Mouse (Mus musculus): ENCODE data around the gene Fkbp9.

GRCm38 (mm10) chr6:56854803-56855202 lies 22.9 kb downstream of the Fkbp9 start:
- TF ChIP-seq CTCF (IDR thresholded peaks at IDR 0.05; ENCODE audit: control insufficient read depth, insufficient read depth, insufficient replicate concordance, low read depth, low read length) (no peak), POLR2A (IDR thresholded peaks at IDR 0.05; ENCODE audit: control insufficient read depth, low read depth, low read length) (no peak)

Data from testis, adult 2 months (tissue).